Mouse (Mus musculus): ENCODE measurements around the gene Igtp.
A peak's percentile ranks its signal among the peaks of the same experiment; 100 is the strongest.
"Not testable (repeated sequence)": the region's sequence is repeated elsewhere in the genome, so short reads cannot be mapped to it uniquely, and the experiment has no call there.

Gene Igtp

DNA sequence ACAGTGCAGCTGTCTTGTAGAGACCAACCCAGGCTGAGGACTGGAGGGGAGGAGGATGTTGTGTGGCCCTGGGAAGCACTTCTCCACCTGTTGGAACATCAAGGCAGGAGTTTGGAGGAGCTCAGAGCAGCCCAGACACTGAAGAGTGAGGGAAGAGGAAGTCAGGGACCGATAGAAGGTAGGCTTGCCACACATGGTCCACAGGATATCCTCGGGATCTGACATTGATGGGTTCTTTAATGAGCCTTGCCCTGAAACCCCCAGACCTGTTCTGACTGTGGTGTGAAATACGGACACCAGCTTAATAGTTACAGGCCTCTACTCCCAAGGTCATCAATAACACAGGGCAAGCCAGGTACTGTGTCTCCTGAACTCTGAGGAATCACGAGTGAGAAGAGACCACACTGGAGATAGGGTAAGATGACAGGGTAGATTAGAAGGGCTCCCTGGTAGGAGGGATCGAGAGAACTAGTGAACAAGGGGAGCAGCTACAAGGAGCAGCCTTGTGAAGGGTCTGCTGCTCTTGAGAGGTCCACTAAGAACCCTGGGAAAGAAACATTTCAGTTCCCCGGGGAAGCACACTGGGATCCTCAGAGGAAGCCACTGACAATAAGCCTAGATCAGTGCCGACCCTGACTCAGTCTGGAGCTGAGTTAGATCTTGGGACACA, 14.5 kb downstream of the Igtp start:
- DNase-seq (ENCODE audit: low read depth, low spot score), result no peak

DNA sequence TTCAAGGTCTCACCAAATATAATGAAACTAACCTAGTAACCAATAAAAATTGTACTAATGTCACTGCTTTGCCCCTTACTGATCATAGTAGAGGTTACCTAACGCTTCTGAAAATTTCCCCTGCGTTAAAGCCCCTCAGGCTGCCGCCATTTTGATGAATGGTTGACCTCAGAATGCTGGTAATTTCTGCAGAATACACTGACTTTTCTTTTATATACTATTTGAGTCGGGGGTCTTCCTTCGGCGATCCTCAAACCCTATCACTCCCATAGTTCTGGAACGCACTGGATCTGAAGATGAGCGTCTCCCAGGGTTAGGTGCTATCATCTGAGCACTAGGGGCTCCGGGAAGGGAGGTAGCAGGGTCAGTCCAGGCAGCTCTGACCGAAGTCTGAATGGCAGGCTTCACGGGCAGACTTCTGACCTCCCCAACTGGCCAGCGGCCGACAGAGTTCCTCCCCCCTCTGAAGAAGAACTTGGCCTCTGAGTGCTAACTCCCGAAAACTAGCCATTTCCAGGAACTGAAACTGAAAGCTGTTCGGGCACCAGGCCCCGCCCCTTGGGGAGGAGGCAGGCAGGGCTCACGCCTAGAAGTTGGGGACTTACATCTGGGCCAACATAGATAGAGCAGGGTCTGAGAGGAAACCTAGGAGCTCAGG, 15.2 kb downstream of the Igtp start:
- DNase-seq (ENCODE audit: low read depth, low spot score), result no peak

DNA sequence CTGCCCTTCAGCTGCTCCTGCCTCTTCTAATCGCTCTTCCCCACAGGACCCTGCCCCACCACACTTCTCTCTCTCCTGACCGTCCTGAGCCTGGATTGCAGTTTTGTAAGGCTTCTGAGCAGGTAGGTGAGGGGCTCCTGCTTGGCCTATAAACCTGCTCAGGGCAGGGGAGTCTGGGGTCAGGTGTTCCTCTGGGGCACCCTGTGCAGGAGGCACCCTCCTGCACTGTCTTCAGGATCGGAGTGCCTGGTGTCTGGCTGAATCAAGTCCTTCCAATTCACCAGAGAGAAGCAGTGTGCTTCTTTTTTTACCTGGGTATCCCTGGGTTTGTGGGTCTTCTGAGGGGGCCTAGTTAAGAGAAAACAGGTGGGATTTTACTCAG, 15.7 kb downstream of the Igtp start:
- not testable (repeated sequence) for DNase-seq (ENCODE audit: low read depth, low spot score)

DNA sequence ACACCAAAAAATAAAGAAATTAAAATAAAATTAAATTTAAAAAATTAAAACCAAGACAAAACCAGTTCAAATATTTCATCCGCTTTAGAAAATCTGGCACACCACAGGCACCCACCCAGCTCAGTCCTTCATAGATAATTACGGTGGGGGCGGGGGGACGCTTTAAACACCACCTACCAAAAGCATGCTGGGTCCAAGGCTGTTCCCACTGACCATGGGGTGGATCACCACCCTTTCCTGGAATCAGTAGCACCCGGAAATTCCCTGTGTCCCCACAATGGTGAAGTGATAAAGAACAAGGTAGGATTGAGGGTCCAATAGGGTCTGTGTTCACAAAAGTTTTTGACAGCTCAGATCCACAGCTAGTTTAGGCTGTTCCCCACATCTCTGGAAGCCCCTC, 16.5 kb downstream of the Igtp start:
- no peak for DNase-seq (ENCODE audit: low read depth, low spot score)

DNA sequence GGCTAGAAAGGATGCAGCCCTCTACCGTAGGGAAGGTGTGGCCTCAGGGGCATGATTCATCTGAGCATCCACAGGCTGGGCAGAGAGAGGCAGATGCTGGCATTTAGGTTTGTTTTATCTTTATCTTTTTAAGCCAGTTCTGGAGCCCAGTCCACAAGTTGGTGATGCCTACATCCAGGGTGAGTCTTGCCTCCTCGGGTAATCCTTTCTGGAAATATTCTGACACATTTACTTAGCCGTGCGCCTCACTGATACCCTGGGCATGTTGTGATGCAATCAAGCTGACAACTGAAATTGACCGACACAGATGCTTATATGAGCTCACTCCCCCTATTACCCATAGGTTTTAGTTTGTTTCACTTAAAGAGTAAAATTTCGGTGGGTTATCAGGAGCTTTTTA, 17.5 kb downstream of the Igtp start:
- DNase-seq (ENCODE audit: low read depth, low spot score), result no peak

DNA sequence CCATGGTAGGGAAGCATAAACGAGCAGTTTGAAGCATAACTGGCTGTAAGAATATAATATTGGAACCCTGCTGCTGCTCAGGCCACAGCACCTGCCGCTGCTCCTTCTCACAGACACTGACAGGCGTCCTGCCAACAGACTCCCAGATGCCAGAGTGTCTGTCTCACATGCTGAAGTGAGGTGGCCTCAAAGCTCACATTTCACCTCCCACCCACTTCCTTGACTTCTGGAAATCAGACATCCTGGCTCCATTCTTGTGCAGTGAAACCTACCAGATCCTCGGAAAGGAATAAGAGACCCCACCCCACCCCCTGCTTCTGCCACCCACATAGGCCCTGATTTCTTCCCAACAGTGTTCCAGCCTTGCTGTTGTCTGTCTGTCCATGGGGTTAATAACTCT, 24.4 kb downstream of the Igtp start:
- DNase-seq (ENCODE audit: low read depth, low spot score), result no peak

GRCm38 (mm10) chr11:58224313-58224712, 25.0 kb downstream of the Igtp start:
- no peak for DNase-seq (ENCODE audit: low read depth, low spot score)

DNA sequence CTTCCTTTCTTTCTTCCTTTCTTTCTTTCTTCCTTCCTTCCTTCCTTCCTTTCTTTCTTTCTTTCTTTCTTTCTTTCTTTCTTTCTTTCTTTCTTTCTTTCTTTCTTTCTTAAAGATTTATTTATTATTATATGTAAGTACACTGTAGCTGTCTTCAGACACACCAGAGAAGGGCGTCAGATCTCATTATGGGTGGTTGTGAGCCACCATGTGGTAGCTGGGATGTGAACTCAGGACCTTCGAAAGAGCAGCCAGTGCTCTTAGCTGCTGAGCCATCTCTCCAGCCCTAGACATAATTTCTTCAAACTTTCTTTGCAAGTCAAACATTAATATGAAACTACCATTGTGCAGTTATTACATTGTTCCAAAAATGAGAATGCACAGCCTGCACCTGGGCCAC, 25.5 kb downstream of the Igtp start:
- DNase-seq (ENCODE audit: low read depth, low spot score), result not testable (repeated sequence)

GRCm38 (mm10) chr11:58225655-58226054, 26.3 kb downstream of the Igtp start:
- peak; percentile 45 for DNase-seq (ENCODE audit: low read depth, low spot score)

- DNase-seq (ENCODE audit: low read depth, low spot score), result no peak
These were observed 27.1 kb downstream of the Igtp start for GRCm38 (mm10) chr11:58226425-58226824.

GRCm38 (mm10) chr11:58228021-58228420, 28.7 kb downstream of the Igtp start:
- DNase-seq (ENCODE audit: low read depth, low spot score), result not testable (repeated sequence)

- no peak for DNase-seq (ENCODE audit: low read depth, low spot score)
These were observed 31.1 kb downstream of the Igtp start for GRCm38 (mm10) chr11:58230396-58230910.

DNA sequence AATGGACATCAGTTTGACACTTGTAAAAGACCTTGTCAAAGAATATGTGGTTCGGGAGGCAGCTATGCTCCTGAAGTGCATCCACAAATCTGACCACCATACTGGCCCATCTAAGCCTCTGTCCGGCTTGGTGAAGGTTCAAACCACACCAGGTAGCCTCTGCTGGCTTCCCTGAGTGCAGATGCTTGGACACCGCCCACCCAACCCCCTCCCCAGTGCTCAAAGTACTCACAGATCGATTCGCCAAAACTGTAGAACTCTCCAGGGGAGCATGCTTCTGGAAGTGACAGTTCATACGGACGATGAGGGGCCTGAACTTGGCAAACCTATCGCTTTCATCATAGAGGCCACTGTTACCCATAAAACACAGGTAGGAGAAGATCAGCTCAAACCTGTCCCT, 31.8 kb downstream of the Igtp start:
- no peak for DNase-seq (ENCODE audit: low read depth, low spot score)

- DNase-seq (ENCODE audit: low read depth, low spot score), result not testable (repeated sequence)
These were observed 35.2 kb downstream of the Igtp start for GRCm38 (mm10) chr11:58234551-58234950.

DNA sequence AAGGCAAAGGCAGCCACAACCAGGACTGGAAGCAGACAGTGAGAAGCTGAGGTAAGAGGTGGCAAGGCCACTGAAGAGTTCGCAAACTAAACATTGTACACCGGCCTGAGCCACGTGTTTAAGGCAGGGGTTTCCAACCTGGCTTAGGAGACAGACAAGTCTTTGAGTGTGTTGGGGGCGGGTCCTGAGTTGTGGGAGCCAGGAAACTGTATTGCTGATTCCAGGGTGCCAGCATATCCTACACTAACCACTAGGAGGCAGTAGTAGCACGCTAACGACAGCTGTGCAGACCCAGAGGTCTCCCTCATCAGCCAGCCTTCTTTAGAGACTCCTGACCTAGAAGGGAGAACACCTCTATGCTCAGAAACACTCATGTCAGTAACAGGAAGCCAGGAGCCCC, 35.8 kb downstream of the Igtp start:
- no peak for DNase-seq (ENCODE audit: low read depth, low spot score)

DNA sequence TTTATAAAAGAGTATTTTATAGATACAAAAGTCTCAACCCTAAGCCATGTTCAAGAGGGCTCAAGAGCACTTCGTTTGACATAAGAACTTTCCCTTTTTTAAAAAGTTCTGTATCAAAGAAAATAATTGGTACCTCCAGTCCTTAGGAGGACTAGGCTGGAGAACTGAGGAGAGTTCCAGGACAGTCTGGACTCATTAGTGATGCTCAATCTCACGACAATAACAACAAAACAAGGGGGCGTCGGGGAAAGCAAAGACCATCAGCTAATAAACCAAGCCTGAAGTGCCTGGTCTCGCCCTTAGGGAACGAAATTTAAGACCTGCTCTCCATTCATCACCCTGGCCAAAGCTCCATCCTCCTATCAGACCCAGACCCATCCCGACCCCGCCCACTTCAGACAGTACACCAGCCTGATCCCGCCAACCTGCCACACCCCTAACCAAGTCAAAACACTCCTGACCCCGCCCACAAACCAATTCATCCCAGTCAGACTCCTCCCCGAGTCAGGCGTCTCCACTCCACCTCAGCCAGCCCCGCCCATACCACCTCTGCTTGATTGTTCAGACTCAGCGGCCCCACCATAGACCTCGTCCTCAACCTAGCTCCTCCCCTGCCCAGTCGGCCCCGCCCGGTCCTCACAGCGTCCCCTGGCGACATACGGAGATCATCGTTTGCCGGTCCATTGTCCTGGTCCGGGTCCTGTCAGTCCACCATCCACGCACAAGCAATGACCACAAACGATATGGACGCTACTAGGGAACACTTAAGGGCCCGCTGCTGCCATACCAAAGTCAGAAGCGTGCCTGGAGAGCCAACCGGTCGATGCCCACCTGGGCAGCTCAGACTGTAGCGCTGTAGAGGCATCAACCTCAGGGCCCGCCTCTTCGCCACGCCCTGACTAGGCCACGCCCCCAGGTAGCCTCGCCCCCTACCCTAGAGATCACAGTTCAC, 39.8 kb downstream of the Igtp start:
- DNase-seq (ENCODE audit: low read depth, low spot score), result no peak

GRCm38 (mm10) chr11:58247294-58247693, 47.9 kb downstream of the Igtp start:
- no peak for DNase-seq (ENCODE audit: low read depth, low spot score)

DNA sequence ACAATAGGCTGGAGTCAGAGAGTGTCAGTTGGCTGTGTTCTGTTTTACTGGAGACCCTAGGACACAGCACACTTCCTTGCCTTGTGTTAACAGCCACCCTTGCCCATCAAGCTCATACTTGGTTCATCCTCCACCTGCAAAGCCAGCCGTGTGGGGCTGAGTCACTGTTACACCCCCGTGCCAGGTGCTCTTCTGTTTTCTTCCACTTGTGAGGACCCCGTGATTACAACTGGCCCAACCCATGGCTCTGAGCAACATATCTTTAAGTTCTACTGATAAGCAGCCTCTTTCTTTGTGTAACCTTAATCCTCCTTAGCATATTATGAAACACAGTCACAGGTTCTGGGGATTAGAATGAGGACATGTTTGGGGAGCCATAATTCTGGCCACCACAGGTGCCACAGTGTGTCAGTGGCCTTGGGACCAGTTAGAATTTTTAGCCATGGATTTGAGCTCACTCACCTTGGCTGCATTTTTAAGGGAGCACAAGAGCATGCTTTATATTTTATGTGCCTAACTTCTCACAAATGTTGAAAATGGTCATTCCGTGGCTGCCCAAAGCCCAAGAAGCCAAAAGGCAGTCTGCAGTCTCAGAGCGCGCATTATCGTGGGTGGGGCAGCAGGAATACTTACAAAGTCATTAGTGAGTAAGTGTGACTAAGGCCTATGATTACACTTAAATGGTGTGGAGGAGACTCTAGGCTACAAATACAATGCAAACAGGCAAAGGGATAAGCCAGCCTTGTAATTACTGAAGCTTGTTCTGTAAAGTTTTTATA, 50.0 kb downstream of the Igtp start:
- DNase-seq (ENCODE audit: low read depth, low spot score), result no peak

- no peak for DNase-seq (ENCODE audit: low read depth, low spot score)
These were observed 51.2 kb downstream of the Igtp start for GRCm38 (mm10) chr11:58250550-58250949.

DNA sequence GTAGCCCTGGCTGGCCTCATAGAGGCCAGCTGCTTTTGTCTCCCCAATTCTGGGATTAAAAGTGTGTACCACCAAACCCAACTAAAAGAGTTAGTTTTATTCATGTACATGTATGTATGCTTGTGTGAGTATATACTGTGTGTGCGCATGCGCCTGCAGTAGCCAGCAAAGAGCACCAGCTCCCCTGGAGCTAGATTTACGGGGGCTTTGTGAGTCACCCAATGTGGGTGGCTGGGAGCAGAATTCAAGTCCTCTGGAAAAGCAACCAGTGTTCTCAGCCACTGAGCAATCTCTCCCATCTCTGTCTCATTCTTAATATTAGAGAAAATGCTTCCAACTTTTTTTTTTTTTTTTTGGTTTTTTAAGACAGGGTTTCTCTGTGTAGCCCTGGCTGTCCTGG, 55.1 kb downstream of the Igtp start:
- DNase-seq (ENCODE audit: low read depth, low spot score), result no peak
